Mouse (Mus musculus): ENCODE measurements around the gene Syne3.

Gene Syne3

GRCm38 (mm10) chr12:105025947-105026586 is 16.5 kb upstream of the Syne3 start:
- DNase-seq (ENCODE audit: low spot score in 2 of 2): peak; percentile 64 to 76

GRCm38 (mm10) chr12:105025271-105025946 is 15.8 kb upstream of the Syne3 start:
- peak; percentile 72 to 87 for DNase-seq (ENCODE audit: low spot score in 2 of 2)

DNA sequence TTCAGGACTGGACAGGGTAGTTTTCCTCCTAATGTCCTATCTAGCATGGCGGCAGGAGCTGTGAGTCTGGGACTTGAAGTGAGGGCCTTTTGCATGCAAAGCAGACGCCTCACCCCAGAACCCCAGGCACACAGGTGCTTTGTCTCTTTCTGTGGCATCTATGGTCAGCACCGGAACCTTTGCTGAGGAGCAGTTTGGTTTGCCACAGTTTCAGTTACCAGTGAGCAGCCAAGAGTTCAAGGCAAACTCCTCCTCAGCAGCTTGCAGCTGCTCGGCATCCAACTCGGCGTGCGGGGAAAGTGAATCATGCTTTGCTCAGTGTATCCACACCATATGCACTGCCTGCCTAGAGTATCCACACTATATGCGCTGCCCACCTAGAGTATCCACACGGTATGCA is 13.2 kb upstream of the Syne3 start:
- DNase-seq (ENCODE audit: low spot score in 2 of 2): no peak

DNA sequence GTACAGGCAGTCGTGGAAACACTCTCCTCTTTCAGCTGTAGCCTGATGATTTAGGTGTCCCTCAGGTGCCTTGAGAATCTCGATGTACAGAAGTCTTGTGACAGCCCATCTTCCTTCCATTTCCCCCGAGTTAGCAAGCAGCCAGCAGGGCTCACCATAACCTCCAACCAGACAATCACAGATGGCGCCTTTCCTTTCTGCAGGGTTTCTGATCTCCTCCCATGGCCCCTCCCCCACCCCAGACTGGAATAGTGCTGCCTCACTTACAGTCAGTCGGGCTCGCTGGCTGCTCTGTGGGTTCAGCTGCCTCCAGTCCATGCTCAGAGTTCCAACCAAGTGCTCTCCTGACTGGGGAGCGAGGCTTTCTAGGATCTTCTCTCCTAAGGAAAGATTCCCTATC is 12.5 kb upstream of the Syne3 start:
- no peak for DNase-seq (ENCODE audit: low spot score in 2 of 2)

- no peak for DNase-seq (ENCODE audit: low spot score in 2 of 2)
Measured at GRCm38 (mm10) chr12:105021441-105022069, 11.9 kb upstream of the Syne3 start.

- DNase-seq (ENCODE audit: low spot score in 2 of 2): peak; percentile 62 to 79
Measured at GRCm38 (mm10) chr12:105019359-105020219, 10.0 kb upstream of the Syne3 start.

- DNase-seq (ENCODE audit: low spot score in 2 of 2): peak in 1 of 2 experiments; percentile 21
Measured at GRCm38 (mm10) chr12:105016639-105017038, 7.0 kb upstream of the Syne3 start.

DNA sequence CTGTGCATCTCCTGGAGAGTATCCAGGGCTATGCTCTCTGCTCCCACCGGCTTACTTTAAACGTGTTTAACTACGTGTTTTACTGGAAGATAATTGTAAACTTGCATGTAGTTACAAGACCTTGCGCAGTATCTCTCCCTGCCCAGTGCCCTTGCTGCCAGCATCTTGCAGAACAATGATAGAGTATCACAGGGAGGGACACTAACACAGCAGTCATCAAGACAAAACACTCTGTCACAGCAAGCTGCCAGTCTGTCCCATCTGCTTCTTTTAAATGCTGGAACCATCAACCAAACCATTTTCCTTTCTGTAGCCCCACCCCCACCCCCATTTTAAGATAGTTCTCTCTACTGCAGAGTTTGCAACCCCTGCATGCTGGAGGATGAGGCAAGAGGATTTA is 6.6 kb upstream of the Syne3 start:
- peak in 1 of 2 experiments; percentile 22 for DNase-seq (ENCODE audit: low spot score in 2 of 2)

DNA sequence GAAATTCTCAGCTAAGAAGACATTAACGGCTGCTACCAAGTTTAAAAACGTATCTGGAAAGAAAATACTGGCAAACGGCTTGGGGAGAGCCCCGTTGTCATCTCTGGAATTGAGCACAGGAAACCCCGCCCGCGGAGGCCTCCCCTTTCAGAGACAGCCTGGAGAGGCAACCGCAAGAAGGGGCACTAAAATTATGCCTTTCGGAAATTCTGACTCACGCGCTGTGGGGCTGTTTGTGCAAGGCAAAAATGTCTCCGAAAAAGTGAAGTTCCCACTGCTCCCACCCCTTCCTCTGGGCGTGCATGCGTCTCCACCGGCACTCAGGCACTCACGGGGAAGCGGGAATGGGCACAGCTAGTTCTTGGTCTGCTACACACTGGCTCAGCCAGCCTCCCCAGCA is 3.5 kb upstream of the Syne3 start:
- peak in 1 of 2 experiments; percentile 73 for DNase-seq (ENCODE audit: low spot score in 2 of 2)

DNA sequence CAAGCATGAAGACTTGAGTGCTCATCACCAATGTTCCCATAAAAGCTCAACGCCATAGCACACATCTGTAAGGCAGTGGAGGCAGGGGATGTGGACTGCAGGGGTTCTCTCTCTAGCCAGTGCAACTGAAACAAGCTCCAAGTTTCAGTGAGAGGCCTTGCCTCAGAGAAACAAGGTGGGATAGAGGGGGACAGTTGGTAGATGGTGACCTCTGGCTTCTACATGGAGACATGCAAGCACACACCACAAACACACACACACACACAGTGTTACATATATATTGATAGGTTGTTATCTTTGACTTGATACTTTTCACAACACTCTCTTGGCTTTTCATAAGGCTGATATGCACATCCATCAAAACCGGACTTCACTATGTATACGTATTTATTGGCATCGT is 2.7 kb upstream of the Syne3 start:
- DNase-seq (ENCODE audit: low spot score in 2 of 2): no peak

DNA sequence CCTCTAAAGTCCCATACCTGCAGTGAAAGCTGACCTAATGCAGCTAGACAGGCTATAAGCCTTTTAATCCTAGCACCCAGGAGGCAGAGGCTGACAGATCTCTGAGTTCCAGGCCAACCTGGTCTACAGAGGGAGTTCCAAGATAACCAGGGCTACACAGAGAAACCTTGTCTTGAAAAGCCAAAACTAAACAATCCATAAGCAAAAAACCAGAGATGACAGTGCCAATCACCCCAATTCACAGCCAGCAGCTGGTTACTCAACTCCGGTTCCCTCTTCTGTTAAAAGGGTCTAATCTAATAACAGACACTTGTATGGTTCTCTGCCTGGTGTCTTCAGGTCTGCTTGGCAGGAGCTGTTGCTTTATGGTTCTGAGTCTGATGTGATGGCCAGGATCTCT is 2.0 kb upstream of the Syne3 start:
- no peak for DNase-seq (ENCODE audit: low spot score in 2 of 2)

DNA sequence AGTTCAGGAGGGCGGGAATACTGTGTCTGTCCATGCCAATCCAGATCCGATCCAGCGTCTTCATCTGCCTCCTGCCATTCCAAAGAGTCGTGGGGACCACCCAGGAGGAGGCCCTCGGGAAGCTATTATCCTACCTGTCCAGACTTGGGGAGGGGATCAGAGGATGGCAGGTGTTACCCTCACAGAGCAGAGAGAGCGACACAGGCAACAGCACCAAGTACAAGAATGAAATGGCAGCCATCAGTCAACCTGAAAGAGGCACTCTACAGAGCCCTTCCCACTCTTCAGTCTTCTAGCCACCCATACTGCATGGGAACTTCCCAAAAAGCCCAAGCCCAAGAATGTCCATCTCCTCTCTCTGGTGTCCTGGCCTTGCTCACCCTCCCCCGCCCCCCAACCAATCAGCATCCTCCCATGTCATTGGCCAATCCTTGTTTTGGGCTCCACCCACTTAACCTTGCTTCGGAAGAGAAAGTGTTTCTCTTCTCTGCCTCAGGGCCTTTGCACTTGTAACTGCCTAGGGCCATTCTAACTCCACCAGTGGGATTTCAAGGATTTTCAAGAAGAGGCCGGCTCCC is 693 bp upstream of the Syne3 start:
- DNase-seq (ENCODE audit: low spot score in 2 of 2): peak in 1 of 2 experiments; percentile 51

DNA sequence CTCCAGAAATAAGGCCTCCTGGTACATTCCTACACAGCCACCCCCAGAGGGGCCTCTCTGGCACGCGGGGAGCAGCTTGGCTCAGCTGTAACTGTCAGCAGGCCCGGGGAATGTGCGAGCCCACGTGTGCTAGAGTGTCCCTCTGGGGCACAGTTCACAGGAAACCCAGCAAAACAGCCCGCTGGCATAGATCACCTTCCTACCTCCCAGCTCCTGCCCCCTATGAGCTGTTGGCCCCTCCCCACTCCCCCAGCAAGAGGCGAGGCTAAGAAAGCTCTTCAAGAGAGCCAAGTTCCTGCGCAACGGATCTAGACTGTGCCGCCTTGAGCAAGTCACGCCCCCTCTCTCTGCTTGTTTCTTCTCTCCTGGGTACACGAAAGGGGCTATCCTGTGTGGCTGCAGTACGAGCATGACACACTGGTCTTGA is 844 bp downstream of the Syne3 start:
- DNase-seq (ENCODE audit: low spot score in 2 of 2): peak in 1 of 2 experiments; percentile 74

DNA sequence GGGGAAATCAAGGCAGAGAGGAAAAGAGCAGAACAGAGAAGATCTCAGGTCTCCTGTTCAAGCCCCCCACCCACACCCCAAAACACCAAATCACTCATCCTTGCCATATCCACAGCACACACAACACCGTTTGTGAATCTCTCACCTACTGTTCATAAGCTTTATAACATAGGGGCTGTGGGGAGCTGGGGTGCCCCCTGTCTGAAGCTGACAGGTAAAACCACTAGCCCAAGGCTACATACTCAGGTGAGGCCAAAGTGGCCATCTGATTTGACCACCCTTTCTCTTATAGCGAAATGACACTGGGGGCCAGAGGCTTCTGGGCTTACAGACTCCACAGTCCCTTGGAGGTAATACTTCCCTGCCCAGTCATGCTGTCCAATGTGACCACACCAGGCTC is 1.5 kb downstream of the Syne3 start:
- no peak for DNase-seq (ENCODE audit: low spot score in 2 of 2)

GRCm38 (mm10) chr12:105005715-105005972 is 4.0 kb downstream of the Syne3 start:
- no peak for DNase-seq (ENCODE audit: low spot score in 2 of 2)

GRCm38 (mm10) chr12:105004956-105005714 is 4.5 kb downstream of the Syne3 start:
- no peak for DNase-seq (ENCODE audit: low spot score in 2 of 2)

GRCm38 (mm10) chr12:105003715-105004114 is 5.9 kb downstream of the Syne3 start:
- DNase-seq (ENCODE audit: low spot score in 2 of 2): no peak

DNA sequence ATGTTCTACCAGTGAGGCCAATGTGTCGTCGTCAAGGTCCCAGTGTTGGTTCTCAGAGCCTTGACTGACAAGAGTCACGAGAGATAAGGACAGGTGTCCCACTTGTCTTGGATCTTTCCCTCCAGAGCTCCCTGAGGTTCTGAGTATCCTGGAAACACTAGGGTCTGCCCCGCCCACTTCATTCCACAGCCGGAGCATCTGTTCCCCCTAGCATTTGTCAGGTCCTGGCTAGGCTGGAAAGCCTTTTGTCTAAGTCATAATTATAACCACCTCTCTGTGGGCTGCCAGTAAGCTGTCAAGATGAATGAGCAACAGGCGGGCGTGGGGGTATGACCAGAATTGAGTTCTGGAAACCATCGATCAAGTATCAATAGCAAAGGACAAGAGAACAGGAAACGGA is 6.5 kb downstream of the Syne3 start:
- no peak for DNase-seq (ENCODE audit: low spot score in 2 of 2)

GRCm38 (mm10) chr12:105002340-105003132 is 7.1 kb downstream of the Syne3 start:
- DNase-seq (ENCODE audit: low spot score in 2 of 2): no peak

DNA sequence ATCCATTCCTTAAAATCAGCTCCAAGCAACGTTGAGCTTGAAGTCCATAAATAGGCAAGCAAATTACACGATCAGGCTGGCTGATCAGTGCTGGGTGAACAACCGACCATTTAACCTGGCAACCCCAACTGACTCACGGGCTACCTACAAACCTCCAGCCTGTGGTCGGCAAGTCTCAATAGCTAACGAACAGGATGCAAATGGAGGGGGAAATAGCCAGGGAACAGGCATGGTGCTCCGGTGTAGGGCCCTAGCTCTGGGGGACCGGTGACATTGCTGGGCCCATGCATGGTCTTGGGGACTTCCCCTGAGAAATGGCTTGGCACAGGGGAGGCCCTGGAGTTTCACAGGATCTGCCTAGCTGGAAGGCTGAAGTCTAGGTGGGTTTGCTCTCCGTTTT is 8.3 kb downstream of the Syne3 start:
- no peak for DNase-seq (ENCODE audit: low spot score in 2 of 2)
